Mouse (Mus musculus): ENCODE data around the gene Slc25a1. TPM values are rescaled to one million over a fixed set of nuclear protein-coding genes. Genes with fewer than 3 reads are reported as not detected.
A peak's percentile ranks its signal among the peaks of the same experiment; 100 is the strongest.

Gene Slc25a1
- polyA plus RNA-seq, 1 experiment from 2014 or later, result 221 TPM

DNA sequence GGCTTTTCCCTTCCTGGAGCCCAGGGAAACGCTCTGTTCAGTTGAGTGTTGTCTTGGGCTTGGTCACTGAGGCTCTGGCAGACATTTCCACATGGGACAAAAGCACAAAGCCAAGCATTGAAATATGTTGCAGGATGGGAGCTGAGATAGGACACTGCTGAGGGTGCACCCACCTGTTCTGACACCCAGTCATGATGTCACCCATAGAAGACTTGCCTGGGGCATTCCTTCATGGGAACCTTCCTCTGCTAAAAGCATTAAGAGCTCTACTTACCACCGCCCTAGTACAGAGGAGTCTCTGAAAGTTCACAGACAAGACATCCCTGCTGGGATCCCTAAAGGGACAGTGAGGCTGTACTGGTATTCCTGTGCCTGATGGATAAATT lies 37.7 kb downstream of the Slc25a1 start:
- Histone ChIP-seq H3K4me2 (peak overlapping the region; percentile 85), H3K4me1 (peaks cover 39% of the 10 kb centered on the region), H3K9ac (replicated peaks) (peak overlapping the region; percentile 100), H3K27ac (replicated peaks) (0 out of 2 replicates have a peak overlapping the region, but pooled peaks have one; percentile 97), H3K9me3 (replicated peaks) (no peaks in the 10 kb centered on the region), H3K4me3 (replicated peaks) (peak overlapping the region; percentile 80), H3K36me3 (no peaks in the 10 kb centered on the region), H3K27me3 (replicated peaks) (no peaks in the 10 kb centered on the region)
- ATAC-seq (ENCODE audit: low FRiP score), result no peak
- 37% methylated on average over 2 of the region's 2 CpGs for WGBS

DNA sequence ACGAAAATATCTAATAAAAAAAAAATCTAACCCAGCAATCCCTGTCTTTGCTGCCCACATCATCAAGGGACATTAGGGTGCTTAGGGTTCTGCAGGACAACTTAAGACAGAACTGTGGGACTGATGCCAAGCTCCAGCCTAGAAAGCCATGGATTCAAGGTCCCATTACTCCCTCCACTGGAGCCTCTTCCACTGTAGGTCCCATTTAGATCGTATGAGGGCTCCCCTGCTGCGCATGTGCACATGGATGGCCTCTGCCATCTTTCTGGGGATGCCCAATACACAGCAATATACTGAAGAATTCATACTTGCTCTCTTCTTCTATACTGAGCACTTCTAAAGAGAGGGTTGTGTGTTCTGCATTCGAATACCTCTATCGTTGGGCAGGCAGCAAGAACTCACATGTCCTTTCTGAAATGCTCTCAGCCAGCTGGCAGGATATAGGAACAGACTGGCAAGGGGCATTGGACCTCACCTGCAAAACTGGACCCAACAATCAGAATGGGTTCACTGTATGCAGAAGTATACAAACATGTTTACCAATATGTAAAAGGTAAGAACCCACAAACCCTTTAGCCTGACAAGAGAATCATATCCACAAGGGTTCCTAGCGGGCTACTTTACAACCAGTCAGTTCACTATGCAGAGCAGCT lies 38.2 kb downstream of the Slc25a1 start:
- Histone ChIP-seq H3K4me3 (replicated peaks) (peak overlapping the region; percentile 80), H3K36me3 (no peaks in the 10 kb centered on the region), H3K4me2 (peak overlapping the region; percentile 85), H3K4me1 (peaks cover 41% of the 10 kb centered on the region), H3K27ac (replicated peaks) (0 out of 2 replicates have a peak overlapping the region, but pooled peaks have one; percentile 9), H3K9ac (replicated peaks) (peak overlapping the region; percentile 100), H3K9me3 (replicated peaks) (no peaks in the 10 kb centered on the region), H3K27me3 (replicated peaks) (no peaks in the 10 kb centered on the region)
- ATAC-seq (ENCODE audit: low FRiP score), result no peak
- 81% methylated on average over 6 of the region's 6 CpGs for WGBS

DNA sequence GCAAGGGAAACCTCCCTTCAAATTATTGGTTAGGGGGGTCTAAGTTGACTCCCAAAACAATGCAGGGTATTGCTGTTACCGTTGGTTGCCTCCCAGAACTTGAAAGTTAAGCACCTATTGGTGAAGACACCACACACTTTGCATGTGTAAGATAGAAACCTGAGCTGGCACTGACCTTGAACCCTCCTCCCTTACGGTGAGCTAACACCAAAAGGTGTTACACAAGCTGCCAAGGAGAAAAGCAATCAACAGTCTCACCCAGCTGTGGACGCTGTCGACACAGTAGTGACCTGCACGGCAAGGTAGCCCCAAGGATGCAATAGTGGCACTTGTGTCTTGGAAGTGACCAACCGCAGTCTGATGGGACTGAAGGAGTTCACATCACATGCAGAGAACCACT lies 43.9 kb downstream of the Slc25a1 start:
- ATAC-seq (ENCODE audit: low FRiP score), result no peak
- Histone ChIP-seq H3K27me3 (replicated peaks) (no peaks in the 10 kb centered on the region), H3K27ac (replicated peaks) (no peak overlapping the region), H3K4me3 (replicated peaks) (no peak overlapping the region), H3K36me3 (no peaks in the 10 kb centered on the region), H3K4me2 (no peak overlapping the region), H3K9ac (replicated peaks) (no peak overlapping the region), H3K9me3 (replicated peaks) (no peaks in the 10 kb centered on the region), H3K4me1 (peaks cover 18% of the 10 kb centered on the region)
- 88% methylated on average over 6 of the region's 6 CpGs for WGBS

DNA sequence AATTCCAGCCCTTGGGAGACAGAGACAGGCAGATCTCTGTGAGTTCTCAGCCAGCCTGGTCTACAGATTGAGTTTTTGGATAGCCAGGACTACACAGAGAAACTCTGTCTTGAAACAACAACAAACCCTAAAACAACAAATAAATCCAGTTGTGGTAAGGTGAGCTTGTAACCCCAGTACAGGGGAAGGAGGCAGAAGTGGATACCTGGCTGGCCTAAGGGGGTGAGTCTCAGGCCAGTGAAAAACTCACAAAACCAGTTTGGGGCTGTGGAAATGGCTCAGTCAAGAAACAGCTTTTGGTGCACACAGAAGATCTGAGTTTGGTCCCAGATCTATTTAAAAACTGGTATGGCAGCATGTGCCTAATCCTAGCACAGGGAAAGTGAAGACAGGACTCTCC lies 45.8 kb downstream of the Slc25a1 start:
- ATAC-seq (ENCODE audit: low FRiP score), result no peak
- Histone ChIP-seq H3K4me1 (peaks cover 18% of the 10 kb centered on the region), H3K27me3 (replicated peaks) (no peaks in the 10 kb centered on the region), H3K36me3 (0 out of 2 replicates have a peak, but pooled peaks cover 2% of the 10 kb centered on the region), H3K4me3 (replicated peaks) (no peak overlapping the region), H3K9ac (replicated peaks) (no peak overlapping the region), H3K4me2 (no peak overlapping the region), H3K9me3 (replicated peaks) (no peaks in the 10 kb centered on the region), H3K27ac (replicated peaks) (no peak overlapping the region)

DNA sequence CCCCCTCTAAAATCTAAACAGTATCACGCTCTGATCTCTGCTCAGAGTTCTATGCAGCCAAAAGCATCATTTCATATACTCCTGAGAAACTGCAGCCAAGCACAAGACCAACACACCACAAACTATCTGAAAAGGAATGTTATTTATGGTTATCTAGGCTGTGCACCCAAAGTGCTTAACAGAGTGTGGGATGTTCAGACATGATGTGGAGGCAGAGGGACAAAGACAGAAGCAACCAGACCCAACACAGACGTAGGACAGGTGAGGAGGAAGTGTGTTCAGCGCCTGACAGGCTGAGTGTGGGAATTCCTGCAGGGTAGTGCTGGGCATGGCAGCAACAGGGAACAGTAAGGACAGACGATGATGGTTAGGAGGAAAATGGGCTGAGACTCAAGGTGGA lies 48.4 kb downstream of the Slc25a1 start:
- H3K4me1 ChIP-seq, result 0 out of 2 replicates have a peak, but pooled peaks cover 3% of the 10 kb centered on the region
- H3K27me3 ChIP-seq (replicated peaks), result no peaks in the 10 kb centered on the region
- H3K4me3 ChIP-seq (replicated peaks), result no peak overlapping the region
- 0 out of 2 replicates have a peak, but pooled peaks cover 3% of the 10 kb centered on the region for H3K36me3 ChIP-seq
- no peak overlapping the region for H3K9ac ChIP-seq (replicated peaks)
- no peak overlapping the region for H3K27ac ChIP-seq (replicated peaks)
- H3K9me3 ChIP-seq (replicated peaks), result no peaks in the 10 kb centered on the region
- 93% methylated on average over 4 of the region's 4 CpGs for WGBS
- ATAC-seq (ENCODE audit: low FRiP score), result no peak
- H3K4me2 ChIP-seq, result no peak overlapping the region

DNA sequence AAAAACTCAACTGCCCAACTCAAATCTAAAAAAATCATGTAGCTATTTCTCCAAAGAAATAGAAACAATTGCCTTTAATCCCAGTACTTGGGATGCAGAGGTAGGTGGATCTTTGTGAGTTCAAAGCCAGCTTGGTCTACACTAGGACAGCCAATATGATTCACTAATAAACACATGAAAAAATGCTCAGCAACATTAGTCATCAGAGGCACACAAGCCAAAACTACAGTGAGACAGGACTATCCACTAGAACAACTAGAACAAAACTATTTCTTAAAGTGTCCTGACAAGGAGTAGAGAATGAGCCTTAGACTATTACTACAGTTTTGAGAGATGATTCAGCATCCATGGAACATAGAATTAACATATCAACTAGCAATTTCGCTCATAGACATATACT lies 51.9 kb downstream of the Slc25a1 start:
- 95% methylated on average over 1 of the region's 1 CpGs for WGBS
- H3K4me2 ChIP-seq, result no peak overlapping the region

More for the DNA sequence above, 51.9 kb downstream of the Slc25a1 start:
- Histone ChIP-seq H3K36me3 (peaks cover 18% of the 10 kb centered on the region), H3K4me3 (replicated peaks) (no peak overlapping the region), H3K27me3 (replicated peaks) (no peaks in the 10 kb centered on the region), H3K4me1 (0 out of 2 replicates have a peak, but pooled peaks cover under 1% of the 10 kb centered on the region), H3K9ac (replicated peaks) (no peak overlapping the region), H3K27ac (replicated peaks) (no peak overlapping the region), H3K9me3 (replicated peaks) (no peaks in the 10 kb centered on the region)
- ATAC-seq (ENCODE audit: low FRiP score), result no peak

Other genes with a start within 250 kb of the Slc25a1 start
- gene Med15, start 195.3 kb downstream of the Slc25a1 start, polyA plus RNA-seq (2015; fragmentation: Nextera tagmentation; extraction: Ambion mirVana), result 46.1 and 47.3 TPM in 2 replicates
- gene Klhl22, start 168.6 kb downstream of the Slc25a1 start, polyA plus RNA-seq (2015; fragmentation: Nextera tagmentation; extraction: Ambion mirVana), result 86.2 and 89.1 TPM in 2 replicates
- gene Scarf2, start 130.9 kb downstream of the Slc25a1 start, polyA plus RNA-seq (2015; fragmentation: Nextera tagmentation; extraction: Ambion mirVana), result 2.7 and 3.8 TPM in 2 replicates
- gene B830017H08Rik, start 95.1 kb downstream of the Slc25a1 start, polyA plus RNA-seq (2015; fragmentation: Nextera tagmentation; extraction: Ambion mirVana), result 4.0 and 5.3 TPM in 2 replicates
- gene Car15, start 89.9 kb downstream of the Slc25a1 start, polyA plus RNA-seq (2015; fragmentation: Nextera tagmentation; extraction: Ambion mirVana), result 2.8 and 3.2 TPM in 2 replicates
- 0.35 and 0.40 TPM in 2 replicates for gene Gm20518, start 36.5 kb downstream of the Slc25a1 start, polyA plus RNA-seq (2015; fragmentation: Nextera tagmentation; extraction: Ambion mirVana)
- gene Tssk1, start 34.0 kb downstream of the Slc25a1 start, polyA plus RNA-seq (2015; fragmentation: Nextera tagmentation; extraction: Ambion mirVana), result not detected in 2 replicates
- gene Dgcr2, start 29.7 kb downstream of the Slc25a1 start, polyA plus RNA-seq (2015; fragmentation: Nextera tagmentation; extraction: Ambion mirVana), result 97.7 and 99.0 TPM in 2 replicates
- not detected in 2 replicates for gene Tssk2, start 29.6 kb downstream of the Slc25a1 start, polyA plus RNA-seq (2015; fragmentation: Nextera tagmentation; extraction: Ambion mirVana)
- 40.7 and 42.5 TPM in 2 replicates for gene Ess2, start 16.9 kb downstream of the Slc25a1 start, polyA plus RNA-seq (2015; fragmentation: Nextera tagmentation; extraction: Ambion mirVana)
- gene Gsc2, start 13.2 kb downstream of the Slc25a1 start, polyA plus RNA-seq (2015; fragmentation: Nextera tagmentation; extraction: Ambion mirVana), result 0.15 TPM in 1 of 2 replicates, not detected in the other
- gene Vpreb2, start 52.2 kb upstream of the Slc25a1 start, polyA plus RNA-seq (2015; fragmentation: Nextera tagmentation; extraction: Ambion mirVana), result not detected in 2 replicates
- 148 and 162 TPM in 2 replicates for gene Dgcr6, start 124.6 kb upstream of the Slc25a1 start, polyA plus RNA-seq (2015; fragmentation: Nextera tagmentation; extraction: Ambion mirVana)
- 4.0 and 6.4 TPM in 2 replicates for gene Prodh, start 162.0 kb upstream of the Slc25a1 start, polyA plus RNA-seq (2015; fragmentation: Nextera tagmentation; extraction: Ambion mirVana)
- 26.5 and 28.7 TPM in 2 replicates for gene Rtn4r, start 199.4 kb upstream of the Slc25a1 start, polyA plus RNA-seq (2015; fragmentation: Nextera tagmentation; extraction: Ambion mirVana)